Mouse (Mus musculus) midbrain, postnatal 0 days (tissue): ENCODE data around the gene Bgn. TPM values are rescaled to one million over a fixed set of nuclear protein-coding genes. Genes with fewer than 3 reads are reported as not detected.

ENCODE experiments used
- ATAC-seq: fragments of 200-750 bp; cut with Nextera tagmentation; 2 replicates; pipeline ENCODE4 v1.8.0; 2017; ENCODE audit warnings: moderate number of reproducible peaks, mild to moderate bottlenecking, moderate TSS enrichment, moderate library complexity; ENCODE audit not compliant: low FRiP score
- DNase-seq: peaks from one replicate; pipeline ENCODE4 v3.0.0-alpha.2; 2015; ENCODE audit warnings: low spot score
- H3K27ac ChIP-seq: fragments of 300-500 bp; sonication (generic); 2 replicates; pipeline ENCODE4 v1.5.1; 2014; ENCODE audit warnings: low read depth, mild to moderate bottlenecking, low read length, mixed read lengths
- H3K27me3 ChIP-seq: fragments of 300-500 bp; sonication (generic); 2 replicates; pipeline ENCODE4 v1.6.1; 2014; ENCODE audit warnings: low read length, control low read depth, mixed read lengths; ENCODE audit not compliant: insufficient read depth
- H3K36me3 ChIP-seq: fragments of 300-500 bp; sonication (generic); 2 replicates; pipeline ENCODE4 v1.6.1; 2014; ENCODE audit warnings: low read length, control low read depth, mixed read lengths; ENCODE audit not compliant: insufficient read depth
- H3K4me1 ChIP-seq: fragments of 300-500 bp; sonication (generic); 2 replicates; pipeline ENCODE4 v1.6.1; 2014; ENCODE audit warnings: mild to moderate bottlenecking, control low read depth, antibody characterized with exemption, low read length, mixed read lengths; ENCODE audit not compliant: insufficient read depth
- H3K4me2 ChIP-seq: fragments of 300-500 bp; sonication (generic); 2 replicates; pipeline ENCODE4 v1.6.1; 2014; ENCODE audit warnings: low read depth, mild to moderate bottlenecking, low read length, mixed read lengths; ENCODE audit not compliant: poor library complexity, severe bottlenecking
- H3K4me3 ChIP-seq: fragments of 300-500 bp; sonication (generic); 2 replicates; pipeline ENCODE4 v1.5.1; 2014; ENCODE audit warnings: low read depth, mild to moderate bottlenecking, low read length, moderate library complexity
- H3K9ac ChIP-seq: fragments of 300-500 bp; sonication (generic); replicated peaks from 2 replicates; pipeline ENCODE4 v1.6.1; 2014; ENCODE audit warnings: mild to moderate bottlenecking, low read length, moderate library complexity, mixed read lengths; ENCODE audit not compliant: poor library complexity, severe bottlenecking
- H3K9me3 ChIP-seq: fragments of 300-500 bp; sonication (generic); 2 replicates; pipeline ENCODE4 v1.6.1; 2016; ENCODE audit warnings: low read length, control low read depth
- CTCF ChIP-seq: IDR thresholded peaks from 2 replicates; pipeline ENCODE4 v1.5.1; 2016; ENCODE audit warnings: antibody characterized with exemption, mild to moderate bottlenecking
- WGBS: fragments of 180-500 bp; shearing (Covaris S2); extraction: QIAGEN DNeasy Blood & Tissue Kit; methylation state at CpG from one replicate; pipeline ENCODE4 v1.1.7; 2014; 5-methylcytosine and 5-hydroxymethylcytosine counted together
- polyA plus RNA-seq: library from polyadenylated mRNA; unstranded; fragments of >200 nt; fragmentation: Nextera tagmentation; extraction: Ambion mirVana; gene quantifications from 2 replicates; pipeline ENCODE4 v1.2.1, GENCODE M21; 2015
- total RNA-seq: library from RNA; depleted of rRNA; stranded (reverse); fragments of >200 nt; gene quantifications from 2 replicates; pipeline ENCODE4 v1.2.3, GENCODE M21; 2014

The Bgn gene
- total and polyA plus RNA-seq, 2 experiments from 2014 or later, result 19.8 to 44.6 TPM

DNA sequence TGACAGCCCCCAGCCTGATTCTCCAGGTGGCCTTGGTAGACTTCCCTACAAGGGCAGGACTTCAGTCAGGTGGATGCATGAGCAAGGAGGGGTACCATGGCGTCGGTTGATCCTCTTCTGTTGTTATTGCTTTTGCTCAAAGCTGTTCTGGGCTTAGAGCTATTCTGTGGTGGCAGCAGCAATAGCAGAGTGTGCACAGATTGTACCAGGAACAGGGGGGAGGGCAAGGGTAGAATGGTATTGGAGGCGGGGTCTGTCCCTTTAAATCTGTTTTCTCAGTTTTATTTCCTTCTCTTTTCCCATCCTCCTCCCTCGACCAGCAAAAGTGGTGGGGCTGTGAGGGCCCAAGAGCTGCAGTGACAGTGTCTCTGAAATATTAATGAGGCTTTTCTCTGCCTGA is 33.2 kb downstream of the Bgn start:
- 62% methylated on average over 4 of the region's 4 CpGs for WGBS
- H3K4me3 ChIP-seq, result no peak overlapping the region
- no peaks in the 10 kb centered on the region for H3K9me3 ChIP-seq
- no peak overlapping the region for H3K27ac ChIP-seq
- no peak overlapping the region for H3K9ac ChIP-seq
- DNase-seq, result no peak
- H3K4me2 ChIP-seq, result no peak overlapping the region
- no peak for ATAC-seq
- H3K4me1 ChIP-seq, result no peaks in the 10 kb centered on the region
- no peak for TF ChIP-seq CTCF
- no peaks in the 10 kb centered on the region for H3K27me3 ChIP-seq
- H3K36me3 ChIP-seq, result no peaks in the 10 kb centered on the region

- no peaks in the 10 kb centered on the region for H3K9me3 ChIP-seq
- H3K27ac ChIP-seq, result no peak overlapping the region
- no peak for TF ChIP-seq CTCF
- no peak for ATAC-seq
- H3K9ac ChIP-seq, result no peak overlapping the region
- no peak for DNase-seq
- no peaks in the 10 kb centered on the region for H3K4me1 ChIP-seq
- H3K27me3 ChIP-seq, result no peaks in the 10 kb centered on the region
- H3K36me3 ChIP-seq, result no peaks in the 10 kb centered on the region
- no peak overlapping the region for H3K4me2 ChIP-seq
- no peak overlapping the region for H3K4me3 ChIP-seq
Observed at GRCm38 (mm10) chrX:73517060-73517600, 33.7 kb downstream of the Bgn start.

GRCm38 (mm10) chrX:73520692-73521091 is 37.3 kb downstream of the Bgn start:
- no peak for ATAC-seq

GRCm38 (mm10) chrX:73524318-73525222 is 41.2 kb downstream of the Bgn start:
- no peak for TF ChIP-seq CTCF
- ATAC-seq (peak; percentile 62), DNase-seq (peak; percentile 75)
- no peak overlapping the region for H3K4me3 ChIP-seq
- no peaks in the 10 kb centered on the region for H3K4me1 ChIP-seq
- no peaks in the 10 kb centered on the region for H3K36me3 ChIP-seq
- WGBS, result 57% methylated on average over 7 of the region's 9 CpGs
- H3K27me3 ChIP-seq, result no peaks in the 10 kb centered on the region
- H3K9ac ChIP-seq, result no peak overlapping the region
- no peak overlapping the region for H3K27ac ChIP-seq
- no peaks in the 10 kb centered on the region for H3K9me3 ChIP-seq
- no peak overlapping the region for H3K4me2 ChIP-seq

More at GRCm38 (mm10) chrX:73520692-73521091, 37.3 kb downstream of the Bgn start:
- H3K4me2 ChIP-seq, result no peak overlapping the region
- H3K27me3 ChIP-seq, result no peaks in the 10 kb centered on the region
- H3K9me3 ChIP-seq, result no peaks in the 10 kb centered on the region
- H3K9ac ChIP-seq, result no peak overlapping the region
- no peaks in the 10 kb centered on the region for H3K4me1 ChIP-seq
- WGBS, result 71% methylated on average over 3 of the region's 3 CpGs
- DNase-seq, result no peak
- no peak overlapping the region for H3K4me3 ChIP-seq
- no peak overlapping the region for H3K27ac ChIP-seq
- TF ChIP-seq CTCF, result no peak
- no peaks in the 10 kb centered on the region for H3K36me3 ChIP-seq

DNA sequence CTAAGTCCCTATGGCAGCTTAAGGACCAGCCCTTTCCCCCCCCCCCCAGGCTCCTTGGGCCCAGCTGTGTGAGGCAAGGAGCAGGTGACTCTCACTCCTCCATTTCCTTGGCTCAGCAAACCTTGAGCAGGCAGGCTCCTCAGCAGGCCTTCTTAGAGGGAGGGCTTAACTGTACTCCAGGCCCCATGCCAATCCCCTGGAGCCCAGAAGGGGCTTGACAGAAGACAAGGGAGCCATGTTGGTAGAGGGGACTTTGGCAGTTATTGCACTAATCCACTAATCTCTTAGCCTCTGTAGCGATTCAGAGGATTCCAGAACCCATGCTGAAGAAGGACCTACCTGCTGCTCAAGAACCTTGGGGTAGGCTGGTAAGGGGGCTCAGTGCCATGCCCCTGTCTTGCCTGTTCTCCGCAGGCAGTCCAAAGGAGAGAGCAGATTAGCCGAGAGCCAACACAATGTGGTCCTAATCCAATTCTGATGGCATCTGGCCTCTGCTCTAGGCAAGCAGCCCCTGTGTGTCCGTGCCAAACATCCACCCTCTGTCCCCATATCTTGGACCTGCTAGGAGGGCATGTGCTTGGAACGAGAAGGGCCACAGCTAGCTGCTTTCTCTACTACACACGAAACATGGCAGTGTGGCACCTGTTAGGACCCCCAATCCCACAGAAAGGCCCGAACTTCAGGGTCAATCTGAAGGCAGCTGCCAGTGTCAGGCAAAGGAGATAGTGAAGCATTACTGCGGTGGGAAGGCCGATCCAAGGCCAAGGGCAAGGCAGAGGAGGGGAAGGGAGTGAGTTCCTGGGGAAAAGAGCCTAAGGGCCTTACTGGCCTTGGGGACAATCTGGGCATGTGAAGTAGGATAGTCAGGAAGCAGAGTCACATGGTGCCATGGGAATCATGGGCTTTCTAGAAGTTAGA is 42.1 kb downstream of the Bgn start:
- Histone ChIP-seq H3K27me3 (no peaks in the 10 kb centered on the region), H3K9ac (no peak overlapping the region), H3K9me3 (no peaks in the 10 kb centered on the region), H3K27ac (no peak overlapping the region), H3K36me3 (no peaks in the 10 kb centered on the region), H3K4me3 (no peak overlapping the region), H3K4me1 (no peaks in the 10 kb centered on the region), H3K4me2 (no peak overlapping the region)
- TF ChIP-seq CTCF, result no peak
- ATAC-seq (peak; percentile 53), DNase-seq (peak; percentile 35)
- WGBS, result 65% methylated on average over 9 of the region's 9 CpGs
